Mouse (Mus musculus) small intestine, adult 2 months (tissue): ENCODE results near the gene Ccdc61.

ENCODE experiments used
- CTCF ChIP-seq: fragments of 200-500 bp; IDR thresholded peaks from 2 replicates; pipeline ENCODE4 v1.5.1; 2012; ENCODE audit warnings: low read depth, mild to moderate bottlenecking, control low read depth, inconsistent platforms, low read length, moderate library complexity, mixed read lengths; ENCODE audit not compliant: insufficient replicate concordance, insufficient read length; ENCODE audit errors: extremely low read depth
- POLR2A ChIP-seq: fragments of 200-500 bp; IDR thresholded peaks from 2 replicates; pipeline ENCODE4 v1.6.1; 2012; ENCODE audit warnings: low read depth, mild to moderate bottlenecking, control low read depth, inconsistent platforms, low read length, moderate library complexity

- TF ChIP-seq CTCF (no peak), POLR2A (no peak)
Measured at GRCm38 (mm10) chr7:18862801-18863200, 47.4 kb downstream of the Ccdc61 start.
